Comparison of ENCODE assay signal across 8 mouse cellular contexts in the genomic region with DNA sequence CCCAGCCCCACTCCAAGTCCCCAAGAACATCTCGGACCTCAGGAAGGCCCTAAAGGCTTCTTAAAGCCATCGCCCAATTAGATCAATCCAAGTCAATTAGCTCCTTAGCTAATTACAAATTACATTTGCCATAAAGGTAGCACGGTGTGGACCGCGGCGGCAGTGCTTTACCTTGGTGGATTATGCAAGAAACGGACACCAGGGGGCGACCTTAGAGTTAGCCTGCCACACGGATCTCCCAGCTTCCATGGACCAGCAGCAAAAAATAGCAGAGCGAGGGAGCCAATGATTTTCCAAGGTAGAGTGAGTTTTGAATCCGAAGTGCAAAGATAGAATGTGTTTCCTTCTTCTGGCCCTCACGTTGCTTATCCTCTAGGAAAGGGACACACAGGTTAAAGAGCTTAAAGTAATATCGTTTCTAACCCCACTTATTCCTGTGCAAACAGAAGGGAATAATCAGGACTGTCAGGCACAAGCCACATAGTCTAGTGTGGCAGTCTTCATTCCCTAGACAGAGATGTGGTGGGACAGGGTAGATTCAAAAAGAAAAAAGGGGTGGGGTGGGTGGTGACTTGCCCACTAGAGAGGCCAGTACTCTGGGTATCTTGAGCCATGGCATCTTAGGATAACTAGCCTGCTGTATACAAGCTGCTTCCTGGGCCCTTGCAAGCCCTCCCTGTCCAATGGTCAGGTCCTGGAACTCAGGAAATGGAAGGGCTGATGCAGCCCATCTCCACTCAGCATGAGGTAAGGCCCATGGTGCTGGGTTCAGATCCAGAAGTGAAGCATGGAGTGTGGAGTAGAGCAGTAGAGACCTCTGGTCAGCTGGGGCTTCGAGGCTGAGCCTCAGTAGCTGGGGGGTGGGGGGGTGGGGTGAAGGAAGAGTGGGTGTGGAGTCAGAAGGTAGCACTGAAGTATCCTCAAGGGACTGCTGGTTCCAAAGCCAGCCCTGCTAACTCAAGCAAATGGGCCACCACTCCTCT. TPM values are rescaled to one million over a fixed set of nuclear protein-coding genes. Genes with fewer than 3 reads are reported as not detected.
DNase-seq lines count a peak whose midpoint lies in the region; ATAC-seq lines count a peak whose summit lies in the region.

No protein-coding gene starts in this region.

- no peak overlapping the region for H3K27ac ChIP-seq in forebrain, embryonic 10.5 days
- no peak overlapping the region for H3K27ac ChIP-seq in forebrain, embryonic 12.5 days

- peak; percentile 77 for DNase-seq in forebrain, embryonic 10.5 days (ENCODE audit: extremely low spot score, low spot score)
- peak; percentile 81 for DNase-seq in adrenal gland, postnatal 14 days
- peak; percentile 65 for DNase-seq in embryo, embryonic 9.5 days (ENCODE audit: extremely low spot score)
- DNase-seq in layer of hippocampus, adult 18-20 months (ENCODE audit: low spot score in 2 of 2): peak; percentile 40 to 76
- peak; percentile 53 for DNase-seq in lung, postnatal 25 days (ENCODE audit: low spot score)
- peak; percentile 82 to 84 for DNase-seq in right cerebral cortex, adult 2 months (ENCODE audit: low spot score in 2 of 2)

- 11% methylated on average over 14 of the region's 14 CpGs for WGBS in forebrain, embryonic 10.5 days
- whole genome bisulfite sequencing in forebrain, embryonic 12.5 days: 9% methylated on average over 14 of the region's 14 CpGs

- H3K4me3 ChIP-seq in forebrain, embryonic 10.5 days: no peak overlapping the region
- no peak overlapping the region for H3K4me3 ChIP-seq in forebrain, embryonic 12.5 days (replicated peaks)

- ATAC-seq in forebrain, embryonic 12.5 days (ENCODE audit: low FRiP score): no peak
- ATAC-seq in hematopoietic stem cell, adult 5-6 weeks (replicated peaks in 1 of 2; ENCODE audit: insufficient read depth in 1 of 2, low FRiP score in 2 of 2, low TSS enrichment in 1 of 2, low read depth in 1 of 2, poor library complexity in 2 of 2, severe bottlenecking in 2 of 2): peak; percentile 65 to 68; a peak in 3 of 4 replicates

- H3K27me3 ChIP-seq in forebrain, embryonic 10.5 days (ENCODE audit: poor library complexity, severe bottlenecking): peaks cover 75% of the 10 kb centered on the region
- peaks cover 74% of the 10 kb centered on the region for H3K27me3 ChIP-seq in forebrain, embryonic 12.5 days

- peaks cover 6% of the 10 kb centered on the region; the same call in 1 of the 2 replicates for H3K4me1 ChIP-seq in forebrain, embryonic 10.5 days
- H3K4me1 ChIP-seq in forebrain, embryonic 12.5 days: no peaks in the 10 kb centered on the region

- no peak overlapping the region for H3K4me2 ChIP-seq in forebrain, embryonic 12.5 days

- H3K36me3 ChIP-seq in forebrain, embryonic 10.5 days (replicated peaks): no peaks in the 10 kb centered on the region
- H3K36me3 ChIP-seq in forebrain, embryonic 12.5 days (replicated peaks): no peaks in the 10 kb centered on the region

- no peak overlapping the region for H3K9ac ChIP-seq in forebrain, embryonic 12.5 days

- no peaks in the 10 kb centered on the region for H3K9me3 ChIP-seq in forebrain, embryonic 10.5 days
- H3K9me3 ChIP-seq in forebrain, embryonic 12.5 days: no peaks in the 10 kb centered on the region

RNA-seq across cellular contexts. Expression of gene Barx1, which starts 8.7 kb away (rescaled TPM):
- 0.66 and 1.3 TPM in 2 replicates for polyA plus RNA-seq in forebrain, embryonic 10.5 days (2016; fragmentation: Nextera tagmentation; extraction: Ambion mirVana)
- polyA plus RNA-seq in forebrain, embryonic 12.5 days (2016; fragmentation: Nextera tagmentation; extraction: Ambion mirVana): 0.88 and 2.2 TPM in 2 replicates
- not detected in 2 replicates for total RNA-seq in adrenal gland, postnatal 14 days (2021)
- total RNA-seq in hematopoietic stem cell, adult 5-6 weeks (2017): not detected in 2 replicates
- not detected for total RNA-seq in layer of hippocampus, adult 18-20 months (2021)

RNA-seq across cellular contexts. Expression of gene Ptpdc1, which starts 28.6 kb away (rescaled TPM):
- 7.1 and 8.2 TPM in 2 replicates for polyA plus RNA-seq in forebrain, embryonic 10.5 days (2016; fragmentation: Nextera tagmentation; extraction: Ambion mirVana)
- 16.1 and 19.3 TPM in 2 replicates for polyA plus RNA-seq in forebrain, embryonic 12.5 days (2016; fragmentation: Nextera tagmentation; extraction: Ambion mirVana)
- 7.2 and 7.8 TPM in 2 replicates for total RNA-seq in adrenal gland, postnatal 14 days (2021)
- 4.1 and 8.6 TPM in 2 replicates for total RNA-seq in hematopoietic stem cell, adult 5-6 weeks (2017)
- total RNA-seq in layer of hippocampus, adult 18-20 months (2021): 10 to 100 TPM; 45.5 to 48.1 TPM
